Mouse (Mus musculus): ENCODE measurements around the gene Pacs1.

- no peak for TF ChIP-seq CTCF (IDR thresholded peaks at IDR 0.05; ENCODE audit: borderline replicate concordance, control insufficient read depth, extremely low read depth, insufficient read depth, low read length, poor library complexity)
- TF ChIP-seq POLR2A (IDR thresholded peaks at IDR 0.05; ENCODE audit: control insufficient read depth, extremely low read depth, insufficient read depth, low read length, poor library complexity): no peak
Observed at GRCm38 (mm10) chr19:5232696-5233095, 40.2 kb downstream of the Pacs1 start.

Measured in thymus, adult 2 months (tissue).